Mouse (Mus musculus): ENCODE measurements at regions not wholly inside any gene's neighbourhood (a gene's known extent, or its start where the extent isn't known, plus 50 kb on each side); places are given as distances from the start of the nearest gene placed in this dataset.

GRCm38 (mm10) chrX:146728562-146728961 lies 233.8 kb upstream of the Htr2c start:
- peak; percentile 2 to 5 for DNase-seq (ENCODE audit: low spot score in 2 of 2)

Data from layer of hippocampus, adult 8-10 months (tissue).